Mouse (Mus musculus): ENCODE results near the gene Fam131c. TPM values are rescaled to one million over a fixed set of nuclear protein-coding genes. Genes with fewer than 3 reads are reported as not detected.

Fam131c gene
- not detected for total RNA-seq (2018; cell fraction: chromatin; rRNA removed)
- under 1 TPM in 1 of 26 experiments, not detected in 25; 0.05 TPM for total RNA-seq (2018; cell fraction: cytosol; rRNA removed)
- not detected for total RNA-seq (2018; cell fraction: nucleus; rRNA removed)
- polyA plus RNA-seq (2018): not detected in 3 replicates

DNA sequence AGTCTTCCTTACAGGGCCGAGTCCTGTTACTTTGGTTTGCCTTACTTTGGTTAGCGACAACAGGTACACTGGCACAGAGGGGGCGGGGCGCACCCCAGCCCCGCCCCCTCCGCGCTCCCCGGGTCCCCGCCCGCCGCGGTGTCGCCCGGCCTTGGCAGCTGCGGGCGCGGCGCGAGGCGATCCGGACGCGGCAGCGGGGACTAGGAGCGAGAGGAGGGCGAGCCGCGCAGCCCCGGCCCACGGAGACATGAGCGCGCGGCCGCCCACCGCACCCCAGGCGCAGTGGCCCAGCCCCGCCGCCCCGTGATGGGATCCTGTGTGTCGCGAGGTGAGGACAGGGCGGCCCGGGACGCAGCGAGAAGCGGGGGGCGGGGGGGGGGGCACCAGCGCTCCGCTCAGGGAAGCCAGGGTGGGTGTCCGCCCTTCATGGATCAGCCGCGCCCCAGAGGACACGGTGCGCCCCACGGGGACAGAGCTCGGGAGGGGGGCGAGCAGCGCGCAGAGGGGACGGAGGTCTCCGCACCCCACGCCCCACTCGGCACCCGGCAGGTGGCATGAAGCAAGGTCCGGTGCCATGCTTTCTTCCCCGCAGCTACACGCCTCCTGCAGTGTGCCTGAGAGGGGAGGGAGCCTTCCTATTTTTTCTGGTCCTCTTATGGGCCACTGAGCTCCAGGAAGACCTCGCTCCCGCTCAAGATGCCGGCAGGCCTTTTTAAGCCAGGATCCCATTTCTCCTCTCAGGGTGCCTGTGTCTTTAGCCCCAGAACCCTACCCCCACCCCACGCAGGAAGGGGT lies at the start of gene Fam131c:
Gene Fam131c, plus strand, starts transcription at position 224 of the 795 bp plus-strand sequence.
- Histone ChIP-seq H3K4me3 (ENCODE audit: inconsistent target) (no peak within 1 kb of the TSS), H3K27ac (no peak within 1 kb of the TSS)
- 7% methylated on average over 58 of the region's 71 CpGs for WGBS (ENCODE audit: missing documents)

DNA sequence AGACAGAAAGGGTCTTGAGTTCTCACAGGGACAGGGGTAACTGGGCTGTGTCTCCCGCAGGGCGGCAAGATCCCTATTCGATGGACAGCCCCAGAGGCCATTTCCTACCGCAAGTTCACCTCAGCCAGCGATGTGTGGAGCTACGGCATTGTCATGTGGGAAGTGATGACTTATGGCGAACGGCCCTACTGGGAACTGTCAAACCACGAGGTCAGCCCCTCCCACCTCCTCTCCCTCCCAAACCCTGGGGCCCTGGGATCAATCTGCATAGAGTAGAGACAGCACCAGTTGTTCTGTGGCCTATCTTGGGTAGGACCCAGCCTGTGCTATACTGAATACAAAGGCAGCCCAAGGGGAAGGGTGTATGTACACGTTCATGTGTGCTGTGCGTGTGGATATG lies 45.5 kb upstream of the Fam131c start:
- Histone ChIP-seq H3K36me3 (ENCODE audit: inconsistent target) (no peaks in the 10 kb centered on the region), H3K4me3 (ENCODE audit: inconsistent target) (no peak overlapping the region), H3K79me2 (ENCODE audit: inconsistent target) (no peaks in the 10 kb centered on the region), H3K27ac (no peak overlapping the region)
- 74% methylated on average over 11 of the region's 11 CpGs for WGBS (ENCODE audit: missing documents)

More for the DNA sequence above, at the start of gene Fam131c:
- H3K79me2 ChIP-seq (ENCODE audit: inconsistent target): no peaks in the 10 kb centered on the region
- no peaks in the 10 kb centered on the region for H3K36me3 ChIP-seq (ENCODE audit: inconsistent target)

GRCm38 (mm10) chr4:141324771-141325191 lies 43.2 kb upstream of the Fam131c start:
- Histone ChIP-seq H3K4me3 (ENCODE audit: inconsistent target) (no peak overlapping the region), H3K79me2 (ENCODE audit: inconsistent target) (no peaks in the 10 kb centered on the region), H3K27ac (no peak overlapping the region), H3K36me3 (ENCODE audit: inconsistent target) (no peaks in the 10 kb centered on the region)
- 97% methylated on average over 6 of the region's 6 CpGs for WGBS (ENCODE audit: missing documents)

DNA sequence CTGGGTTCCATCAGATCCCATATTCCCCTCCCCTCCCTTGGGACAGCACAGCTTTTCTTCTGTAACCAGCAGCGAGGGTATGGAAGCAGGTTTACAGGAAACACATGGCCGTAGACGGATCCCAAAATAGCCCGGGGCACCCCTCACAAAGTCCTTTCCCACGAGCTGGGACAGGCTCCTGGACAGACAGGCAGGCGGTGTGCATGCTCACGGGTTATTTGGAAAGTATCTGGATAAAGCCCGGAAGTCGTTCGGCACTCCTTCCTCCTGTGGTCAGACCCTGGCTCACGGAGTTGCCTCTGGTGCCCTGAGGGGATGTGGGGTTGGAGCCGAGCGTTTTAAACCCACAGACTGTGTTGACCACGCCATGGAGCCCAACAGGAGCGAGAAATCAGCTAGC lies 42.4 kb upstream of the Fam131c start:
- Histone ChIP-seq H3K36me3 (ENCODE audit: inconsistent target) (no peaks in the 10 kb centered on the region), H3K79me2 (ENCODE audit: inconsistent target) (no peaks in the 10 kb centered on the region), H3K27ac (no peak overlapping the region), H3K4me3 (ENCODE audit: inconsistent target) (no peak overlapping the region)
- 22% methylated on average over 15 of the region's 15 CpGs for WGBS (ENCODE audit: missing documents)

DNA sequence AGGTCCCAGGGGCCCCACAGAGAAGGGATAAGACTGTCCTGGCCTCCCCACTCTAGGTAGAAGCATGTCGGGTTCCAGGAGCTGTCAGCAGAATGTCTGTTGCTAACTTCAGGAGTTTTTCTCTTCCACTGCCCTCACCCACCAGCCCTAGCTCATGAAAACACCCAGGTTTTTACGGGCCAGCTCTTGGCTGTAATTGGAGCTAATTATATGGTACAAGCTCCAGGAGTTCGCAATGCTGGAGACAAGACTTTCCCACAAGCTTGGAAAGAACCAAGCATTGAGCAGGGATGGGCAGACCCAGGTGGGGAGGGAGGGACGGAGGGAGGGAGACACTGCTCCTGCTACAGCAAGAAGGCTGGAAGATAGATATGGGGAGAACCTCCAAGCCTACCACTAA lies 40.9 kb upstream of the Fam131c start:
- H3K79me2 ChIP-seq (ENCODE audit: inconsistent target): no peaks in the 10 kb centered on the region
- 89% methylated on average over 4 of the region's 4 CpGs for WGBS (ENCODE audit: missing documents)
- no peak overlapping the region for H3K4me3 ChIP-seq (ENCODE audit: inconsistent target)
- no peaks in the 10 kb centered on the region for H3K36me3 ChIP-seq (ENCODE audit: inconsistent target)
- H3K27ac ChIP-seq: no peak overlapping the region

GRCm38 (mm10) chr4:141328742-141329141 lies 39.3 kb upstream of the Fam131c start:
- Histone ChIP-seq H3K4me3 (ENCODE audit: inconsistent target) (no peak overlapping the region), H3K27ac (no peak overlapping the region), H3K36me3 (ENCODE audit: inconsistent target) (no peaks in the 10 kb centered on the region), H3K79me2 (ENCODE audit: inconsistent target) (no peaks in the 10 kb centered on the region)
- 90% methylated on average over 9 of the region's 9 CpGs for WGBS (ENCODE audit: missing documents)

- no peak overlapping the region for H3K27ac ChIP-seq
- 34% methylated on average over 12 of the region's 12 CpGs for WGBS (ENCODE audit: missing documents)
- no peak overlapping the region for H3K4me3 ChIP-seq (ENCODE audit: inconsistent target)
- no peaks in the 10 kb centered on the region for H3K36me3 ChIP-seq (ENCODE audit: inconsistent target)
- H3K79me2 ChIP-seq (ENCODE audit: inconsistent target): no peaks in the 10 kb centered on the region
Measured at GRCm38 (mm10) chr4:141329968-141330367, 38.1 kb upstream of the Fam131c start.

- WGBS (ENCODE audit: missing documents): 84% methylated on average over 2 of the region's 2 CpGs
- H3K27ac ChIP-seq: no peak overlapping the region
- H3K36me3 ChIP-seq (ENCODE audit: inconsistent target): no peaks in the 10 kb centered on the region
- no peak overlapping the region for H3K4me3 ChIP-seq (ENCODE audit: inconsistent target)
- no peaks in the 10 kb centered on the region for H3K79me2 ChIP-seq (ENCODE audit: inconsistent target)
Measured at GRCm38 (mm10) chr4:141331446-141331845, 36.6 kb upstream of the Fam131c start.

- 81% methylated on average over 7 of the region's 7 CpGs for WGBS (ENCODE audit: missing documents)
- Histone ChIP-seq H3K36me3 (ENCODE audit: inconsistent target) (no peaks in the 10 kb centered on the region), H3K27ac (no peak overlapping the region), H3K79me2 (ENCODE audit: inconsistent target) (no peaks in the 10 kb centered on the region), H3K4me3 (ENCODE audit: inconsistent target) (no peak overlapping the region)
Measured at GRCm38 (mm10) chr4:141332258-141332657, 35.8 kb upstream of the Fam131c start.

- Histone ChIP-seq H3K36me3 (ENCODE audit: inconsistent target) (no peaks in the 10 kb centered on the region), H3K79me2 (ENCODE audit: inconsistent target) (no peaks in the 10 kb centered on the region), H3K4me3 (ENCODE audit: inconsistent target) (no peak overlapping the region), H3K27ac (no peak overlapping the region)
- 87% methylated on average over 5 of the region's 5 CpGs for WGBS (ENCODE audit: missing documents)
Measured at GRCm38 (mm10) chr4:141334695-141335094, 33.3 kb upstream of the Fam131c start.

DNA sequence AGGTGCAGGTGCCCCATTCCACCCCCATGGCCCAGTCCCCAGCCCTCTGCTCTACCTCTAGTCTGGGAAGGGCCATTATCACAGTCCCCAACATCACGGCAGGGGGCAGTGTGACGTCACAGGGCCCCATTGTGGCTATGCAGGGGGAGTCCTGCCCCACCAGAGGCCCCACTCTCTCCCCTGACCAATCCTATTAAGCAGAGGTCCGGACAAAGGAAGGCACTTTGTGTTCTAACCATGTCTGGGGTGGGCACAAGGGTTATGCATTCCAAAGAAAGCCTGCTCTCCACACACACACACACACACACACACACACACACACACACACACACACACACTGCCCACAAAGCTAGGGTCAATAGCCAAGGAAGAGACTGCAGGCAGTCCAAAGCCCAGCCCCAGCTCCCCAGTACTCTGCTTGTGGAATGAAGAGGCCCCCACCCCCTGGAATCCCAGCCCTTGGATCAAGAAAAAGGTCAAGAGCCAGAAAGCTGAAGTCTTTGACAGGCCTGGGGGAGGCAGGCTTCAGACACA lies 32.7 kb upstream of the Fam131c start:
- WGBS (ENCODE audit: missing documents): 73% methylated on average over 3 of the region's 3 CpGs
- Histone ChIP-seq H3K79me2 (ENCODE audit: inconsistent target) (no peaks in the 10 kb centered on the region), H3K36me3 (ENCODE audit: inconsistent target) (no peaks in the 10 kb centered on the region), H3K27ac (no peak overlapping the region), H3K4me3 (ENCODE audit: inconsistent target) (no peak overlapping the region)

- Histone ChIP-seq H3K79me2 (ENCODE audit: inconsistent target) (no peaks in the 10 kb centered on the region), H3K27ac (no peak overlapping the region), H3K36me3 (ENCODE audit: inconsistent target) (no peaks in the 10 kb centered on the region), H3K4me3 (ENCODE audit: inconsistent target) (no peak overlapping the region)
- 85% methylated on average over 6 of the region's 6 CpGs for WGBS (ENCODE audit: missing documents)
Measured at GRCm38 (mm10) chr4:141336196-141336595, 31.8 kb upstream of the Fam131c start.

DNA sequence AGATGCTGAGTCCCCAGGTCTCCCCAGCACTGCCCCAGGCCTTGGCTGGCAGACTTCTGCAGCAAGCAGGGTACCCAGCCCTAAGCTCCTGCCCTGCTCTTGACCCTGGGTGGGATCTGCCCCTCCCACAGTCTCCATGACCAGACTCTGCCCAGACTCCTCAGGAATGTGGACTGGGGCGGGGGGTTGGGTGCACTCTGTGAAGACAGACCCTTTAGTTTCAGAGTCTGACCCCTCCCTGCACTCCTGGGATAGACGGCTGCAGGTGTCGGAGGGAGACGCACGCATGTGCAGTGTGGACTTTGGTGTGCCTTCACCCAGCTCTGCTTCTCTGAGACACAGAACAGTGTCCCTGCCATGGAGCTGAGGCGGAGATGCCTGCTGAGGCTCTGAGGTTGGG lies 30.0 kb upstream of the Fam131c start:
- Histone ChIP-seq H3K4me3 (ENCODE audit: inconsistent target) (no peak overlapping the region), H3K36me3 (ENCODE audit: inconsistent target) (no peaks in the 10 kb centered on the region), H3K79me2 (ENCODE audit: inconsistent target) (no peaks in the 10 kb centered on the region), H3K27ac (no peak overlapping the region)
- WGBS (ENCODE audit: missing documents): 84% methylated on average over 6 of the region's 6 CpGs

- no peaks in the 10 kb centered on the region for H3K79me2 ChIP-seq (ENCODE audit: inconsistent target)
- H3K4me3 ChIP-seq (ENCODE audit: inconsistent target): no peak overlapping the region
- H3K27ac ChIP-seq: no peak overlapping the region
- no peaks in the 10 kb centered on the region for H3K36me3 ChIP-seq (ENCODE audit: inconsistent target)
- 44% methylated on average over 1 of the region's 1 CpGs for WGBS (ENCODE audit: missing documents)
Measured at GRCm38 (mm10) chr4:141338853-141339252, 29.2 kb upstream of the Fam131c start.

DNA sequence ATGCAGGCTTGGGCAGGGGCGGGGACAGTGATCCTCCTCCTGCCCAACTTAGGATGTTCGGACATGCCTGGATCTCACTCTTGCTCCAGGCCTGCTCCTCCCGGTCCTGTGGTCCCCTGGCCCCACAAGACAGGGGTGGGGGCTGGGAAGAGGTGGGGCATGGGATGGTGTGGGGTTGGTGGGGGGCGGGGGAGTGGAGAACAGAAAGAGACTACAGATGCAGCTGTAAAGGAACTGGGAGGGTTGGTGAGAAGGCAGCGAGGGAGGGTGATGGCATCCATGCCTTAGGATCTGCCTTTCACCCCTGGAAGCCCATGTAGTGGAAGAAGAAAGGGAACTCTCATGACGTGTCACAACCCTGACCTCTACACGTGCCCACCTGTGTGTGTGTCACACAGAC lies 26.5 kb upstream of the Fam131c start:
- Histone ChIP-seq H3K79me2 (ENCODE audit: inconsistent target) (no peaks in the 10 kb centered on the region), H3K4me3 (ENCODE audit: inconsistent target) (no peak overlapping the region), H3K36me3 (ENCODE audit: inconsistent target) (no peaks in the 10 kb centered on the region), H3K27ac (no peak overlapping the region)
- 82% methylated on average over 7 of the region's 7 CpGs for WGBS (ENCODE audit: missing documents)
